Mouse (Mus musculus) forebrain, embryonic 14.5 days (tissue): Measurements from ENCODE around the gene Slc36a3. TPM values are rescaled to one million over a fixed set of nuclear protein-coding genes. Genes with fewer than 3 reads are reported as not detected.

Experiments
- ATAC-seq: fragments of 200-750 bp; cut with Nextera tagmentation; 2 replicates; pipeline ENCODE4 v1.8.0; 2017; ENCODE audit warnings: mild to moderate bottlenecking, moderate library complexity
- DNase-seq: peaks from one replicate; pipeline ENCODE4 v3.0.0-alpha.2; 2015; ENCODE audit warnings: low spot score
- H3K27ac ChIP-seq: fragments of 300-500 bp; sonication (generic); 2 replicates; pipeline ENCODE4 v1.5.1; 2014; ENCODE audit warnings: low read depth, mild to moderate bottlenecking, control low read depth, low read length, moderate library complexity
- H3K27me3 ChIP-seq: fragments of 300-500 bp; sonication (generic); replicated peaks from 2 replicates; pipeline ENCODE4 v1.6.1; 2014; ENCODE audit warnings: low read length, control low read depth, mixed read lengths; ENCODE audit not compliant: control insufficient read depth, insufficient read depth
- H3K36me3 ChIP-seq: fragments of 300-500 bp; sonication (generic); 2 replicates; pipeline ENCODE4 v1.6.1; 2014; ENCODE audit warnings: low read length, control low read depth; ENCODE audit not compliant: control insufficient read depth, insufficient read depth
- H3K4me1 ChIP-seq: fragments of 300-500 bp; sonication (generic); 2 replicates; pipeline ENCODE4 v1.6.1; 2014; ENCODE audit warnings: antibody characterized with exemption, low read length, control low read depth; ENCODE audit not compliant: control insufficient read depth, insufficient read depth
- H3K4me2 ChIP-seq: fragments of 300-500 bp; sonication (generic); 2 replicates; pipeline ENCODE4 v1.6.1; 2014; ENCODE audit warnings: mild to moderate bottlenecking, control low read depth, low read length
- H3K4me3 ChIP-seq: fragments of 300-500 bp; sonication (generic); 2 replicates; pipeline ENCODE4 v1.5.1; 2014; ENCODE audit warnings: low read depth, low read length, control low read depth
- H3K9ac ChIP-seq: fragments of 300-500 bp; sonication (generic); 2 replicates; pipeline ENCODE4 v1.6.1; 2014; ENCODE audit warnings: mild to moderate bottlenecking, low read length, control low read depth, moderate library complexity
- H3K9me3 ChIP-seq: fragments of 300-500 bp; sonication (generic); replicated peaks from 2 replicates; pipeline ENCODE4 v1.6.1; 2016; ENCODE audit warnings: low read length, control low read depth, mixed read lengths; ENCODE audit not compliant: control insufficient read depth
- WGBS: fragments of 180-500 bp; shearing (Covaris S2); extraction: QIAGEN DNeasy Blood & Tissue Kit; methylation state at CpG from one replicate; pipeline ENCODE4 v1.1.7; 2014; 5-methylcytosine and 5-hydroxymethylcytosine counted together
- polyA plus RNA-seq: library from polyadenylated mRNA; unstranded; fragments of >200 nt; fragmentation: Nextera tagmentation; extraction: Ambion mirVana; gene quantifications from 2 replicates; pipeline ENCODE4 v1.2.1, GENCODE M21; 2014

Slc36a3 gene
- polyA plus RNA-seq, result not detected in 2 replicates

GRCm38 (mm10) chr11:55151608-55152007, at the start of gene Slc36a3:
Gene Slc36a3 (minus strand): TSS chr11:55151708.
- Histone ChIP-seq H3K4me3 (no peak within 1 kb of the TSS), H3K27ac (no peak within 1 kb of the TSS), H3K9ac (no peak within 1 kb of the TSS), H3K36me3 (no peaks in the 10 kb centered on the region), H3K9me3 (no peaks in the 10 kb centered on the region), H3K4me2 (no peak within 1 kb of the TSS), H3K4me1 (no peaks in the 10 kb centered on the region), H3K27me3 (no peaks in the 10 kb centered on the region)
- no peak for ATAC-seq
- WGBS, result 76% methylated on average over 3 of the region's 3 CpGs
- DNase-seq, result no peak

- no peak for DNase-seq
Observed at GRCm38 (mm10) chr11:55197740-55198510, 46.4 kb upstream of the Slc36a3 start.

GRCm38 (mm10) chr11:55197086-55197485, 45.6 kb upstream of the Slc36a3 start:
- WGBS, result 78% methylated on average over 6 of the region's 6 CpGs
- Histone ChIP-seq H3K27me3 (no peaks in the 10 kb centered on the region), H3K9ac (no peak overlapping the region), H3K4me3 (no peak overlapping the region), H3K27ac (no peak overlapping the region), H3K4me1 (no peaks in the 10 kb centered on the region), H3K9me3 (no peaks in the 10 kb centered on the region), H3K4me2 (no peak overlapping the region), H3K36me3 (no peaks in the 10 kb centered on the region)
- DNase-seq (no peak), ATAC-seq (no peak)

More at GRCm38 (mm10) chr11:55197740-55198510, 46.4 kb upstream of the Slc36a3 start:
- no peaks in the 10 kb centered on the region for H3K9me3 ChIP-seq
- no peaks in the 10 kb centered on the region for H3K27me3 ChIP-seq
- no peaks in the 10 kb centered on the region for H3K4me1 ChIP-seq
- no peak overlapping the region for H3K27ac ChIP-seq
- no peak overlapping the region for H3K4me2 ChIP-seq
- no peak overlapping the region for H3K4me3 ChIP-seq
- WGBS, result 88% methylated on average over 8 of the region's 8 CpGs
- H3K9ac ChIP-seq, result no peak overlapping the region
- no peaks in the 10 kb centered on the region for H3K36me3 ChIP-seq
- no peak for ATAC-seq

GRCm38 (mm10) chr11:55190216-55190615, 38.7 kb upstream of the Slc36a3 start:
- no peaks in the 10 kb centered on the region for H3K36me3 ChIP-seq
- no peaks in the 10 kb centered on the region for H3K27me3 ChIP-seq
- no peak for DNase-seq
- no peak overlapping the region for H3K4me2 ChIP-seq
- H3K27ac ChIP-seq, result no peak overlapping the region
- 94% methylated on average over 3 of the region's 3 CpGs for WGBS
- ATAC-seq, result no peak
- no peaks in the 10 kb centered on the region for H3K4me1 ChIP-seq
- no peak overlapping the region for H3K4me3 ChIP-seq
- H3K9ac ChIP-seq, result no peak overlapping the region
- H3K9me3 ChIP-seq, result no peaks in the 10 kb centered on the region

GRCm38 (mm10) chr11:55187777-55188176, 36.3 kb upstream of the Slc36a3 start:
- Histone ChIP-seq H3K4me3 (no peak overlapping the region), H3K9me3 (no peaks in the 10 kb centered on the region), H3K4me1 (no peaks in the 10 kb centered on the region), H3K36me3 (no peaks in the 10 kb centered on the region), H3K9ac (no peak overlapping the region), H3K4me2 (no peak overlapping the region), H3K27ac (no peak overlapping the region), H3K27me3 (no peaks in the 10 kb centered on the region)
- DNase-seq (no peak), ATAC-seq (no peak)
- 88% methylated on average over 6 of the region's 6 CpGs for WGBS

- Histone ChIP-seq H3K4me1 (no peaks in the 10 kb centered on the region), H3K4me3 (no peak overlapping the region), H3K27ac (no peak overlapping the region), H3K27me3 (no peaks in the 10 kb centered on the region), H3K36me3 (no peaks in the 10 kb centered on the region), H3K4me2 (no peak overlapping the region), H3K9me3 (no peaks in the 10 kb centered on the region), H3K9ac (no peak overlapping the region)
- no peak for DNase-seq
- WGBS, result 94% methylated on average over 4 of the region's 4 CpGs
- no peak for ATAC-seq
Observed at GRCm38 (mm10) chr11:55187292-55187691, 35.8 kb upstream of the Slc36a3 start.

GRCm38 (mm10) chr11:55184733-55185291, 33.3 kb upstream of the Slc36a3 start, which contains the start of gene Slc36a2:
Gene Slc36a2 (minus strand): TSS chr11:55185077.
- H3K36me3 ChIP-seq, result no peaks in the 10 kb centered on the region
- ATAC-seq (no peak), DNase-seq (no peak)
- H3K27me3 ChIP-seq, result no peaks in the 10 kb centered on the region
- H3K4me2 ChIP-seq, result no peak within 1 kb of the TSS
- no peak within 1 kb of the TSS for H3K4me3 ChIP-seq
- H3K9me3 ChIP-seq, result no peaks in the 10 kb centered on the region
- WGBS, result 20% methylated on average over 10 of the region's 10 CpGs
- no peak within 1 kb of the TSS for H3K9ac ChIP-seq
- H3K27ac ChIP-seq, result no peak within 1 kb of the TSS
- no peaks in the 10 kb centered on the region for H3K4me1 ChIP-seq

- Histone ChIP-seq H3K9ac (no peak overlapping the region), H3K4me1 (no peaks in the 10 kb centered on the region), H3K9me3 (no peaks in the 10 kb centered on the region), H3K27ac (no peak overlapping the region), H3K36me3 (no peaks in the 10 kb centered on the region), H3K4me3 (no peak overlapping the region), H3K4me2 (no peak overlapping the region), H3K27me3 (no peaks in the 10 kb centered on the region)
- no peak for ATAC-seq
- WGBS, result 82% methylated on average over 5 of the region's 5 CpGs
- DNase-seq, result no peak
Observed at GRCm38 (mm10) chr11:55184246-55184645, 32.7 kb upstream of the Slc36a3 start.

- Histone ChIP-seq H3K4me1 (no peaks in the 10 kb centered on the region), H3K4me2 (no peak overlapping the region), H3K27me3 (no peaks in the 10 kb centered on the region), H3K9me3 (no peaks in the 10 kb centered on the region), H3K36me3 (no peaks in the 10 kb centered on the region), H3K4me3 (no peak overlapping the region), H3K27ac (no peak overlapping the region), H3K9ac (no peak overlapping the region)
- 69% methylated on average over 7 of the region's 7 CpGs for WGBS
- DNase-seq, result no peak
- ATAC-seq, result no peak
Observed at GRCm38 (mm10) chr11:55183124-55183523, 31.6 kb upstream of the Slc36a3 start.
